Mouse (Mus musculus) small intestine, adult 2 months (tissue): ENCODE data around the gene Ntrk3.

Experiments
- CTCF ChIP-seq: fragments of 200-500 bp; IDR thresholded peaks from 2 replicates; pipeline ENCODE4 v1.5.1; 2012; ENCODE audit warnings: low read depth, mild to moderate bottlenecking, control low read depth, inconsistent platforms, low read length, moderate library complexity, mixed read lengths; ENCODE audit not compliant: insufficient replicate concordance, insufficient read length; ENCODE audit errors: extremely low read depth
- POLR2A ChIP-seq: fragments of 200-500 bp; IDR thresholded peaks from 2 replicates; pipeline ENCODE4 v1.6.1; 2012; ENCODE audit warnings: low read depth, mild to moderate bottlenecking, control low read depth, inconsistent platforms, low read length, moderate library complexity

- TF ChIP-seq POLR2A (no peak), CTCF (no peak)
Observed at GRCm38 (mm10) chr7:78585960-78586359, 151.9 kb downstream of the Ntrk3 start.
